Mouse (Mus musculus) cerebellum, adult 11-12 months (tissue): ENCODE results near the gene Hdac7.
A peak's percentile ranks its signal among the peaks of the same experiment; 100 is the strongest.

ENCODE experiments used
- DNase-seq: peaks from one replicate; pipeline ENCODE4 v3.0.0; 2022

Gene Hdac7

DNA sequence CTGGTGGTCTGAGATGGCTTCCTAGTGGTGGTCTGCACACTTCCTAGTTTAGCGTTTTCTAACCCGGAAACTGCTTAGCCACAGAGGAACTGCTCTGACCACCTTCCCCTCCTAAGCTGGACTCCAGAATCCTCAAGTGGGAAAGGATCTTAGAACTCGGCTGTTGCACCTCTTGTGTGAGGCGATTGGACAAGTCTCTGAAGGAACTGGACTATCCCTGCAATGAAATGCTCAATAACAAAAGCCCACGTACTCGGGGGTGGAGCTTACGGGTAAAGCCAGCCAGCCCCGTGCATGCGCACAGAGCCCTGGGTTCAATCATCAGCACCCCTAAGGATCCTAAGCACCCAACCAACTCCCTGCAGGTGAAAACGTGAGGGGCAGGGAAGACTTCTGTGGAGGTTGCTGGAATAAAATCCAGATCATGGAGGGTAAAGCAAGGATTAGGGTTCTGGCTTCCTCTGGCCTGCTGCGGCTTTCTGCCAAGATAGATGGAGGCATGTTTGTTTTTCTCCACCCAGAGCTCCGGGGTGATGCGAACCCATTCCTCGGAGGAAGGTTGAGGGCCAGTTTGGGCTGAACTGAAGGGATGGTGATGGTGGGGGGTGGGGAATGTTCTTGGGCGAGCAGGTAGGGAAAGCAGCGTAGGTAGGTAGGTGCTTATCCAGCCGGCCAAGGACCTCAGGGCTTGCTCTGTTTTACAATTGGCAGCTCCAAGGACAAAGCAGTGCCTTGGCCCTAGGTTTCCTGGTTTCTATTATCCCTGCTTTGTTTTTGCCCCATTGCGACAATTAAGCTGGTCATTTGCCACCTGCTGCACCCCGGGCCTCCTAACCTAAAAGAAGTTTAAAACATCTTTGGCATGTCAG lies 56.3 kb downstream of the Hdac7 start:
- peak; percentile 46 for DNase-seq

DNA sequence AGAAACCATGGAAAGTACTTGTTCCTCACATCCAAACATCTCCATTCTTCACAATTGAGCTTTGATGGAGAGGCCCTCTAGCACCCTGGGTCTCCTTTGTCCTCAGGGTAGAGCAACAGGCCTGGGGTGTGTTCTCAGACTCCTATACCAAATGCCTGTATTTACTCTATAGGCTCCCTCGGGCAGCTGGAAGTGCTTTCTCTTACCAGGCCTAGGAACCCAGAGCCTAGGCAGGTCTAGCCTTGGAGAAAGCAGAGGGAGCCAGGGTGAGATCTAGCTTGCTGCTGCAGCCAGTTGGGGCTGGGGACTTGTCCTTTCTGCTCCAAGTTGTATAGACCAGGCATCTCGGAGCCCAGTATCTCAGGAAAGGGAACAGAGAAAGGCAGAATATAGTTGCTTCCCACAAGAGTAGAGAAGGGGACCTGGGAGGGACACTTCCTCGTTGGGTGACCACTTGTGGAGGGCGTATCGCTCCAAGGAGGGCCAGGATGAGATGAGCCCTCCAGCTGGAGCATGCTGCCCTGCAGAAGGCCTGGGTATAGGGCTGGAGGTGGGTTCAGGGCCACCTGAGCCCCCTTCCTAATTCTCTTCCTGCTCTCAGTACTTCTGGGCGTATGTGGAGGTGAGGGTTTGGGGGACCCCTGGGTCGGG lies 57.0 kb downstream of the Hdac7 start:
- no peak for DNase-seq

DNA sequence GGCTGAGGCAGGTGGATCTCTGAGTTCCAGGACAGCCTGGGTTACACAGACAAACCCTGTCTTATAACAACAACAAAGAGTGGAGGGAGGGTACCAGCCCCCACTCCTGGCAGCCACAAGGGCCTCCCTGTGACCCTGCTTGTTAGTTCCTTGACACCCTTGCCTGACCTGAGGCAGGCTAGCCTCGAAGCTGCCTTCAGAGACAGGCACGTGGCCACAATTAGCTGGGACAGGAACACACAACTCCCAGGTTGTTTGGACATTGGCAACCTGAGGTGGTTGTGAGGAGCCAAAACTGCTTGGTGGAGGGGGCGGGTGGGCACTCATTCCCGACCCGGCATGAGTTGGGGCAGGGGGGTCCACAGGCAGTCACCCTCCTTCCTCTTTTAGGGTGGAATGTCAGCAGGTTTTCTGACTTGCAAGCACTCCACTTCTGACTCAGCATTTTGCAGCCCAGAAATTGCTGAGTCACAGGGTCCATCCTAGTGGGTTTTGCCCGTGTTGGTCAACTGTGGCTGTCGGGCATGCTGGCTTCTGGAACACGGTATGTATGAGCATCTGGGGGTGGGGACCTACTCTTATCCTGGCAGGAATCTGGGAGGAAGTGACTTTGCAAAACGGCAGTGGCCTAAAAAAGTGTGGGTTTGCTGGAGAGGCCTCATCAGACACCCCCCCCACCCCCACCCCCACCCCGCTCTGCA lies 57.7 kb downstream of the Hdac7 start:
- peak; percentile 52 for DNase-seq

DNA sequence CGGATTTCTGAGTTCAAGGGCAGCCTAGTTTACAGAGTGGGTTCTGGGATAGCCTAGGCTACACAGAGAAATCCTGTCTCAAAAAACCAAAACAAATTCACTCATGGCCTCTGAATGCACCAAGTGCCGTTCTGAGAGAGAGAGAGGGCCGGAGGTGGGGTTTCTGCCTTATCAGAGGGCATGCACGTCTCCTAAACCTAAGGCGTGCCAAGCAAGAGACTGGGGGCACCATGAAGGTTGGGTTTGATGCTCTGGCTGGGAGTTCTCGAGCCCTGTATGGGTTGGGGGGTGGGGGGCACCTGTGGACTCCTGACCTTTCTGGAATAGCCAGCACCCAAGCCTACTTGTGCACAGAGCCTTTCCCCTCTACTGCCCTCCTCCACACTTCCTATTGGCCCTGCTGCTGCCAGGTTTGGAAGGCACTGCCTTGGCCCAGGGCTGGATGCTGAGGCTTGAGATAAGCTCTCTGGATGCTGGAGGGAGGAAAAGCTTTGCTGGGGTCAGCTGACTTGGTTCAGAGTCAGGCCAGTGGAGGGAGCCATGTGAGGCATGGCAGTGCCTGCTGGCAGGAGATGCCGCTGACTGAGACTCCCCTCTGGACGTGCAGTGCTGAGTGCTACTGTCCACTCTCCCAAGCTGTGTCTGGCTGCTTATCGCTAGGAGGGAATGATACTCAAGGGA lies 58.4 kb downstream of the Hdac7 start:
- DNase-seq: peak; percentile 66

GRCm38 (mm10) chr15:97784561-97785161 lies 59.6 kb downstream of the Hdac7 start:
- DNase-seq: peak; percentile 61

DNA sequence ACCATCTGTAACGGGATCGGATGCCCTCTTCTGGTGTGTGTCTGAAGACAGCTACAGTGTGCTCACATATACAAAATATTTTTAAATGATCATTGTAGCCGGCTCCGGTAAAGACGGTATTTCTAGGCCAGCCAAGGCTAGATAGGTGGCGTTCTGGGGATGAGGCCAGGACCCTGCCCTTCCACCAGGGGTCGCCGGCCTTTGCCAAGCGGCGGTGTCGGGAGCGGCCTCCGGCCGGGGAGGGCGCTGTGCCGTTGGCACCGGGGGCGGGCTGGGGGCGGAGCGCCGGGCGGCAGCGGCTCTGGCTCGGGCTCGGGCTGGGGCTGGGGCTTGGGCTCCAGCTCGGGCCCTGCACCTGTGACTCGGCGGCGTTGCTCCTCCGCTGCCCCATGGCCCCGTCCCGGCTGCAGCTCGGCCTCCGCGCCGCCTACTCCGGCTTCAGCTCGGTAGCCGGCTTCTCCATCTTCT lies 60.2 kb downstream of the Hdac7 start:
- DNase-seq: peak; percentile 89

DNA sequence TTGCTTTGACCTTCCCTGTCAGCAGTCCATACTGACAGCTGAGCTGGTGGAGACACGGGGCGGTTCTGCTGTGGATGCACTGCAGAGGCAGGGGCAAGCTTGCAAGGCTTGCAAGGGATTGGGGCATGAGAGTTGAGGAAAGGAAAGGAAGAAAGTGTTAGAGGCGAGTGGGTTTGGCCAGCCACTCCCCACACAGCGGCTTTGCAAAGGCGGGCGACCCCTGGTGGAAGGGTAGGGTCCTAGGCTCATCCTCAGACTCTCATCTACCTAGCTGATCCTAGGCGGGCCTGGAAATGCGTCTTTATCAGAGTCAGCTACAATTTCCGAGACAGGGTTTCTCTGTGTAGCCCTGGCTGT lies 61.6 kb downstream of the Hdac7 start:
- no peak for DNase-seq

DNA sequence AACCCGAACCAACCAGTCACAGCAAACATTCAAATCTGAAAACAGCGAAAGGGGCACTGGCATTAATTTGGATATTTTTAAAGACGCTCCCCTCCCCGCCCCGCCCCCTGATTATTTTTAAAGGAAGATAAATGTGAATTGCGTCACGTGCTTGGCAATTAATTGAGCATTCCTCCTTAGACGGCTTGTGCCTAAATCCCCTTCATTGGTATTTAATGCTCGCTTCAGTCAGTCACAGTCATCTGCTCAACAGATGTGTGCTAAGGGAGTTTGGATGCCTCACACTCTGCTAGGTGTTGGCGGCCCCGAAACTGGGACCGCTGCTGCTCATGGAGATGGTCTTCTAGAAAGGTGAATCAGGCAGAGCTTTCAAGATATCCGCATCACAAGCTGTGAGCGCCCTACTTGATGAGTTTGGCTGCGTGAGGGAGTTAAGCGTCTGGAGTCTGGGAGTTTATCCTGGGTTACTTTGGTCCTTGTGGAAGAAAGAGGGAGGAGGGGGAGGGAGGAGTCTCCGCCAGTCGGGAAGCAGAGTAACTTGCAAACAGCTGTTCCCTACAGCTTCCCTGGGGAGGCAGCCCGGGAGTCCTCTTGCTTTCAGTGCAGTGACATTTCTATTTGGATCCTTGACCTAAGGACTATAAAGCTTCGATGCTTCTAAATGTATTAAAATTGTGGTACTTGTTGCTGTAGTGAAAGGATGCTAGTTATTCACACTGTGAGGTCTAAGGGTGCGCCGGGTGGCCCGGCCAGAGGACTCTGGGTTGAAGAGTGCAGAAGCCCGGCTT lies 62.1 kb downstream of the Hdac7 start:
- DNase-seq: no peak

DNA sequence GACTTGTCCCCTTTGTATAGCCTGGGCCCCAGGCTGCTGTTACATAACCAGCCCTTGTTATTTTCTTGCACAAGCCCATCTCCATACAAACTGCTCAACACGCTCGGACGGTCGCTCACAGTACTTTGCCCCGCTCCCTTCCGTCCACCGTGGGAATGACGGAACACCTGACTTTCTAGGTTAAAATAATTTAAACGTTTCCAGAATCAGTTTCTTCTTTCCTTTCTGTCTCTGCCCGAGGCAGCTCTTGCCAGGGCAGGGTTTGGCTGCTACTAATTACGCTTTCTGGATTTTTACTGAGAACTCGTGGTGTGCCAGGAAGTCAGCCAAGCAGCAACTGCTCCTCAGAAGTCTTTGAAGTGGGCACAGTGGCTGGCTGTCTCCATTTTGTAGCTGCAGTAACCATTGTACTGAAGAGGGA lies 63.7 kb downstream of the Hdac7 start:
- DNase-seq: no peak

GRCm38 (mm10) chr15:97779576-97779975 lies 64.7 kb downstream of the Hdac7 start:
- DNase-seq: no peak

DNA sequence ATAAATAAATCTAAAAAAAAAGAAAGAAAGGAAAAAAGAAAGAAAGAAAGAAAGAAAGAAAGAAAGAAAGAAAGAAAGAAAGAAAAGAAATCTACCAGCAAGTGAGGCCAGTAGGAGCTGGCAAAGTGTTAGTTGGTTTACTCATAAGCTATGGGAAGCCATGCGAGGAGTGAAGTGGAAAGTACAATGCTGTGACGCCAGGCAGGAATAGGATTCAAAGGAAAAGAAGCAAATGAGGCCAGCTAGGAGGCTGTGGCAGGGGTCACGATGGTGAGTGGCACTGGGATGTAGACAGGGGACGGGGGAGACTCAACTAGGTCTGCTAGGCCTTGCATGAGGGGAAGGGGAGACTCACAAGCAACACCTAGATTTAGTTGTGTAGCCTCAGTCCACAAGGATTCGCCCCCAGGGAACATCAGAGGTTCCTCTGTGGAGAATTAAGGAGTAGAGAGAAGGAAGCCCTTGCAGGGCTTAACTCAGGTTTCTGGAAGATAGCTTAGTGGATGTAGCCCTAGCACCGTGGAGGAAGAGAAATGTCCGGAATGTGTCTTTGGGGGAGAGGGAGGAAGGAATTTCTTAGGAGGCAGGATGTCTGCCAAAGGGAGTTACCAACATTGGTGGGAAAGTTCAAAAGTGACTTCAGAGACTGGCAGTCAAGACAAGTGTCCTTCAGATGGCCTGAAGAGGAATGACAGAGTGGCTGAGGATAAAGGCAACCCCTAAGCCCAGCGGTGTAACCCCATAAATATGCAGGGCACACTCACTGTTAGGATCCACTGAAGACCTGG lies 65.8 kb downstream of the Hdac7 start, which contains the start of gene Slc48a1:
Gene Slc48a1, plus strand, starts transcription at position 210 of the 788 bp plus-strand sequence.
- no peak for DNase-seq

DNA sequence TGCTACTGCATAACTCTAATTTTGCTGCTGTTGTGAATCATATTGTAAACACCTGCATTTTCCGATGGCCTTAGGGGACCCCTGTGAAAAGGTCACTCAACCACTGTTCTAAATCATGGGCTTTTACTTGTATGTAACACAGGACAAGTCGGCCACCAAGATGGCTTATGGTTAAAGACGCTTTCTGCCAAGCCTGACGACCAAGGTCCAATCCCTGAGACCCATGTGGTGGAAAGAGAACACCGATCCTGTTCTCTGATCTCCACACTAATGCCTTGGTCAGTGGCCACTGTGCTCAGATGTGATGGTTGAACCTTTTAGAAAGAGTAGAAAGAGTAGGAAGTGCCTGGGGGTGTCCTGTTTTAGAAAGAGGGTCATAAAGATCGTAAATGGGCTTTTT lies 67.4 kb downstream of the Hdac7 start:
- DNase-seq: no peak

GRCm38 (mm10) chr15:97776514-97776913 lies 67.8 kb downstream of the Hdac7 start:
- peak; percentile 48 for DNase-seq

GRCm38 (mm10) chr15:97773961-97774370 lies 70.3 kb downstream of the Hdac7 start:
- no peak for DNase-seq

DNA sequence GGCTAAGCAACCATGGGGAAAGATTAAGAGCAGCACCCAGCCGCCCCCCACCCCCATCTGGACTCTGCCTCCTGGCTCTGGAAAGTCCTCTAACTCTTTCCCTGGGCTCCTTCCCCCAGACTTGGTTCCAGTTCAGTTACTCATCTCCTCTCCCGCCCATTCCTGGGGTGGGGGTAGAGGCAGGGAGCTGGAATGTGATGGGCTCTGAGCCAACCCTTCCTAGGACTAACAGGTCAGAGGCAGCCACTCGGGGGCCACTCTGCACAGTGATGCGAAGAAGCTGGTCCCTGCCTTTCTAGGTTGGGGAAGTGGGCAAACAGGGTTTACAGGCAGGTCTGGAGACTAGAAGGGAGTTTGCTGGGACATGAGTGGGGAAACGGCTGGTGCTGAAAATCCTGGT lies 71.2 kb downstream of the Hdac7 start:
- DNase-seq: no peak

GRCm38 (mm10) chr15:97770280-97770679 lies 74.0 kb downstream of the Hdac7 start:
- no peak for DNase-seq

- DNase-seq: no peak
These were observed 76.1 kb downstream of the Hdac7 start for GRCm38 (mm10) chr15:97768192-97768591.

DNA sequence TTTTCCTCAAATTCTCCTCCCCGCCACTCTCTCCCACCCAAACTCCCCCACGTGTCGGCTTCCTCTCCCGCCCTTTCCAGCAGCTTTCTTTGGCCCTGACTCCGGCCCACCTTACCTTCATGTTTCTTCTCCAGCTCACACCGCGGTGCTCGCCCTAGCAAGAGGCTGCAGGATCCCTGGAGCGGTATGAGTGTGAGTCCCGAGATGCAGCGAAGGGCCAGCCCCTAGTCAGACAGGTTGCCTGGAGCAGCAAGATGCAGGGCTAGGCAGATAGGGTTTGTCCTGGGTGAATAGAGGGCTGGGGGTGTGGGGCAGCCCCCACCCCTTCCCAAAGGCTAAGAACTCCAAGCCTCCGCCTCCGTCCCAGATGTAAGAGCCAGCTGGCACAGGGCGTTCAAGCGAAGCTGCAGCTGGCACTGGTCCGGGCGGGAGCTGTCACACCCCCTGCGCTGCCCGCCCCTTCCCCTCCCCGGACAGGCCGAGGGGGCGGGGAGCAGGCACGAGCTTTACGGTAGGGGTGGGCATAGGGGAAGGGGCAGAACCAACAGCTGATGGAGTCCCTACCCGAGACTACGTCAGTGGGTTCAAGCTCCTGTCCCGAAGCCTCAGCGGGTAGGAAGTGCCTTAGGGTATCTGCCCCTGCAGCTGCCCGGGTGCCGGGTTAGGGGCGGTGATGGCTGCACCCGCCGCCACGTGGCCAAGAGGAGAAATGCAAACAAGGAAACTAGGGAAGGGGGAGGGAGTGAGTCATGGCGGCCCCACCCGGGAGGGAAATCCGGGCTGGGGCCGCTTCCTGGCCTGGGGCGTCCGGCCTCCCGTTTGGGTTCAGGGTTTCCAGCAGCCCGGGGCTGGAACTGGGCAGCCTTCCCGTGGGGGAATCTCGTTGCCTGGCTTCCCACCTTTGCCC lies 76.8 kb downstream of the Hdac7 start, which contains the start of gene Rapgef3:
Gene Rapgef3, minus strand, starts transcription at position 693 of the 907 bp plus-strand sequence.
- peak; percentile 52 for DNase-seq

DNA sequence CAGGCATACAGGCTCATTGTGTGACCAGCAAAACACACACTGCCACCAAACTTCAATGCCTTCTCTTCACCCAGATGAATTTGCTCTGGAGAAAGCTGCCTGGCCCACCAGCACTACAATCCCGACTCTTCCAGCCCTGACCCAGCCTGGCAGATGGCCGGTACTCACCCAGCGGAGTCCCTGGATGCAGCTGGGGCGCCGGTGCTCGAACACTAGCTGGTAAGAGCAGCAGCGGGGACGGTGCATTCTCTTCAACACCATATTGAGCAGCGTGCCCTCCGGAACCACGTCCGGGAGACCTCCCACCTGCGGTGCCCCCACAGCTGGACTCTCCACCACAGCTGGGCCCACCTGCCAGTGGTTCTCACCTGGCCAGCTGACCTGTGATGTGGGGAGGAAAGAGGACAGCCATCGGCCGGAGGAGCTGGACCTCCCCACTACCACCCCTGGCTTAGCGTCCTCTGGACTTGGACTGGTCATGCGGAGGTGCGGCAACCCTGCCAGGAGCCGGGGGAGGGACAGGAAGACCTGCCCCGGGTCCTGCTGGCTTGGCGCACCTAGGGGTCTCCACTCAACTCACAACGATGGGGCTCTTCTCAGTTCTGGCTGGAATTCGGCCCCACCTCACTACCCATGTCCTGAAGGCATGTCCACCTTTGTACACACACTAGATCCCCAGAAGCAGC lies 77.6 kb downstream of the Hdac7 start:
- DNase-seq: no peak
